Mouse (Mus musculus) heart, postnatal 0 days (tissue): ENCODE results near the gene Rfpl4b.

Source experiments
- CTCF ChIP-seq: IDR thresholded peaks from 2 replicates; pipeline ENCODE4 v1.5.1; 2016; ENCODE audit warnings: antibody characterized with exemption, control low read depth, low read depth
- EP300 ChIP-seq: IDR thresholded peaks from 2 replicates; pipeline ENCODE4 v1.6.1; 2016; ENCODE audit warnings: antibody characterized with exemption, low read depth

DNA sequence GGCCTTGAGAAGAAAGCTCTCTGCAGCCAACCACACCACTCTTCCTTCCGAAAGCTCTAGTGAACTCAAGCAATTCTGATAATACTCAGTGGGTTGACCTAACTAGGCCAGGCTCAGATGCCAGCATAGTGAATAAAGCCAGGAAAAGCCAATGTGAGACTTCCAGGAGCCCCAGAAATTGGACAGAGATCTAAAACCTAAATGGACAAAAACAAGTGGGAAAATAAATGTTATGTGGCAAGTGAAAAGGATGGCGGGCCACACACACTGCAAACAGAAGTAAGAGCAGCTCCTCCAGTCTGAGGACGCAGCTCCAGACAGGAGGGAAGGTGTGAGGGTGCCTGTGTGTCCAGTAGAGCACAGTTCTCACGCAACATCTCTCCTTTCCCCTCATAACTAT, 26.7 kb upstream of the Rfpl4b start:
- no peak for TF ChIP-seq CTCF
- TF ChIP-seq EP300: no peak
